Mouse (Mus musculus) C2C12 (cell line): ENCODE measurements around the gene Ahsa1.

Source experiments
- CTCF ChIP-seq: IDR thresholded peaks from one replicate; pipeline ENCODE4 v1.5.1; 2011; ENCODE audit not compliant: control insufficient read depth, insufficient read depth, insufficient read length
- FOSL1 ChIP-seq: IDR thresholded peaks from one replicate; pipeline ENCODE4 v1.8.0; 2011; ENCODE audit warnings: mild to moderate bottlenecking, low read length; ENCODE audit not compliant: poor library complexity, insufficient read depth, severe bottlenecking
- MYOD1 ChIP-seq: IDR thresholded peaks from one replicate; pipeline ENCODE4 v1.6.1; 2011; ENCODE audit warnings: low read depth; ENCODE audit not compliant: control insufficient read depth, insufficient read length

DNA sequence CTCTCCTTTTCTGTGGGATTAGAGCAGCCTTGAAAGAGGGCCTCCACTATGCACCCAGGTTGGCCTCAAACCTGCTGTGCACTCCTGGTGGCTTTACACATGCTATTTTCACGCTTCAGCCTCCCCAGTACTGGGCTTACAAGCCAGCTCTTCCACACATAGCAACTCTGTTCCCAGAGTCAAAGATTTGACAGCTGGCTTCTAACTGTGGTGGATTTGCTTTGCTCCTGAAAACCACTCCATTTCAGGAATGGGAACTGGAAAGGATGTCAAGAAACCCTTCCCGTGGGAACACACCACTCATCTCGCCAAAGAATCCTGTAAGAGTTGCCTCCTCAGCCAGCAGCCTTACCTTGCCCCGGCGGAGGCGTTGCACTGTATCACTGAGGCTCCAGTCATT lies 12.4 kb upstream of the Ahsa1 start:
- no peak for TF ChIP-seq FOSL1
- no peak for TF ChIP-seq CTCF
- TF ChIP-seq MYOD1, result no peak
